Mouse (Mus musculus) cerebellum, adult 18-20 months (tissue): ENCODE results near the gene Cbfa2t2.

Source experiments
- DNase-seq, 2 experiments: peaks; one replicate each; pipeline ENCODE4 v3.0.0; 2021

Cbfa2t2 gene

GRCm38 (mm10) chr2:154426188-154426904, 9.9 kb upstream of the Cbfa2t2 start:
- DNase-seq: no peak

- no peak for DNase-seq
Measured at GRCm38 (mm10) chr2:154426905-154427852, 9.1 kb upstream of the Cbfa2t2 start.

- no peak for DNase-seq
Measured at GRCm38 (mm10) chr2:154427853-154428360, 8.4 kb upstream of the Cbfa2t2 start.

- no peak for DNase-seq
Measured at GRCm38 (mm10) chr2:154430566-154430965, 5.7 kb upstream of the Cbfa2t2 start.

GRCm38 (mm10) chr2:154432696-154433095, 3.6 kb upstream of the Cbfa2t2 start:
- DNase-seq: no peak

- DNase-seq: peak; percentile 77 to 90
Measured at GRCm38 (mm10) chr2:154433391-154433790, 2.9 kb upstream of the Cbfa2t2 start.

- DNase-seq: no peak
Measured at GRCm38 (mm10) chr2:154434690-154435089, 1.6 kb upstream of the Cbfa2t2 start.

- peak; percentile 97 to 99 for DNase-seq
Measured at GRCm38 (mm10) chr2:154436076-154436457, 214 bp upstream of the Cbfa2t2 start.

- no peak for DNase-seq
Measured at GRCm38 (mm10) chr2:154437191-154437527, 878 bp downstream of the Cbfa2t2 start.

- DNase-seq: no peak
Measured at GRCm38 (mm10) chr2:154440453-154440852, 4.2 kb downstream of the Cbfa2t2 start.

GRCm38 (mm10) chr2:154447821-154448220, 11.5 kb downstream of the Cbfa2t2 start:
- DNase-seq: no peak

GRCm38 (mm10) chr2:154448633-154449032, 12.4 kb downstream of the Cbfa2t2 start:
- no peak for DNase-seq

GRCm38 (mm10) chr2:154452951-154453350, 16.7 kb downstream of the Cbfa2t2 start:
- no peak for DNase-seq

- DNase-seq: no peak
Measured at GRCm38 (mm10) chr2:154454099-154454498, 17.8 kb downstream of the Cbfa2t2 start.

- DNase-seq: no peak
Measured at GRCm38 (mm10) chr2:154454605-154455004, 18.3 kb downstream of the Cbfa2t2 start.

GRCm38 (mm10) chr2:154455776-154456175, 19.5 kb downstream of the Cbfa2t2 start:
- no peak for DNase-seq

GRCm38 (mm10) chr2:154456621-154457020, 20.3 kb downstream of the Cbfa2t2 start:
- DNase-seq: no peak

- no peak for DNase-seq
Measured at GRCm38 (mm10) chr2:154459262-154459661, 23.0 kb downstream of the Cbfa2t2 start.

GRCm38 (mm10) chr2:154459851-154460250, 23.6 kb downstream of the Cbfa2t2 start:
- DNase-seq: peak; percentile 75 to 88

GRCm38 (mm10) chr2:154463621-154464198, 27.4 kb downstream of the Cbfa2t2 start:
- DNase-seq: peak in 1 of 2 experiments; percentile 10

- DNase-seq: no peak
Measured at GRCm38 (mm10) chr2:154465914-154466335, 29.6 kb downstream of the Cbfa2t2 start.

- no peak for DNase-seq
Measured at GRCm38 (mm10) chr2:154467139-154467538, 30.9 kb downstream of the Cbfa2t2 start.
